Mouse (Mus musculus) C3H10T1/2 (cell line): Measurements from ENCODE around the gene Xlr3c. TPM values are rescaled to one million over a fixed set of nuclear protein-coding genes. Genes with fewer than 3 reads are reported as not detected.

Experiments used
- polyA plus RNA-seq, 2 experiments: library from polyadenylated mRNA; unstranded; fragments of >200 nt; fragmentation: generic; extraction: Trizol; gene quantifications; one replicate each; pipeline ENCODE4 v1.2.1; 2012; ENCODE audit warnings: missing spikeins in 2 of 2

The Xlr3c gene
- polyA plus RNA-seq: under 1 TPM; 0.04 TPM

GRCm38 (mm10) chrX:73265270-73265669, at the start of gene Xlr3c:
Gene Xlr3c, minus strand, starts transcription at chrX:73265390.

GRCm38 (mm10) chrX:73292876-73293275, 27.7 kb upstream of the Xlr3c start, which contains the start of the genes Xlr5a and Xlr5c:
Gene Xlr5a, minus strand, starts transcription at chrX:73292976.
Gene Xlr5c, minus strand, starts transcription at chrX:73292976.

GRCm38 (mm10) chrX:73242821-73243325, 22.3 kb downstream of the Xlr3c start, which contains the start of gene Xlr4c:
Gene Xlr4c, minus strand, starts transcription at chrX:73243130.

GRCm38 (mm10) chrX:73227914-73228605, 37.1 kb downstream of the Xlr3c start, which contains the start of gene F8a:
Gene F8a, plus strand, starts transcription at chrX:73228291.

GRCm38 (mm10) chrX:73213819-73214564, 51.2 kb downstream of the Xlr3c start, which contains the start of gene Xlr4b:
Gene Xlr4b, plus strand, starts transcription at chrX:73214333.

Other genes starting within 250 kb of the Xlr3c start
- gene Pnma5, start 228.3 kb downstream of the Xlr3c start, polyA plus RNA-seq: under 1 TPM; 0.05 to 0.25 TPM
- gene Pnma3, start 200.6 kb downstream of the Xlr3c start, polyA plus RNA-seq: not detected
- gene Xlr4a, start 182.9 kb downstream of the Xlr3c start, polyA plus RNA-seq: not detected
- under 1 TPM; 0.08 to 0.30 TPM for gene Xlr3a, start 168.3 kb downstream of the Xlr3c start, polyA plus RNA-seq
- not detected for gene Gm14685, start 148.3 kb downstream of the Xlr3c start, polyA plus RNA-seq
- gene Xlr5b, start 116.6 kb downstream of the Xlr3c start, polyA plus RNA-seq: not detected
- gene DXBay18, start 115.9 kb downstream of the Xlr3c start, polyA plus RNA-seq: not detected
- gene Spin2d, start 88.4 kb downstream of the Xlr3c start, polyA plus RNA-seq: not detected
- not detected for gene Xlr3b, start 73.2 kb downstream of the Xlr3c start, polyA plus RNA-seq
- gene Xlr4b, start 51.1 kb downstream of the Xlr3c start, polyA plus RNA-seq: not detected
- 1 to 10 TPM; 5.0 to 6.2 TPM for gene F8a, start 37.1 kb downstream of the Xlr3c start, polyA plus RNA-seq
- not detected for gene Xlr4c, start 22.3 kb downstream of the Xlr3c start, polyA plus RNA-seq
- not detected for gene Xlr5a, start 27.6 kb upstream of the Xlr3c start, polyA plus RNA-seq
- not detected for gene Xlr5c, start 27.6 kb upstream of the Xlr3c start, polyA plus RNA-seq
- not detected for gene Gm45015, start 71.5 kb upstream of the Xlr3c start, polyA plus RNA-seq
- 1 to 10 TPM in 1 of 2 experiments, under 1 TPM in 1; 0.81 to 6.2 TPM for gene Zfp275, start 77.2 kb upstream of the Xlr3c start, polyA plus RNA-seq
- not detected for gene Gm18336, start 133.3 kb upstream of the Xlr3c start, polyA plus RNA-seq
- not detected for gene Zfp92, start 145.7 kb upstream of the Xlr3c start, polyA plus RNA-seq
- gene Trex2, start 170.0 kb upstream of the Xlr3c start, polyA plus RNA-seq: not detected
- gene Haus7, start 193.7 kb upstream of the Xlr3c start, polyA plus RNA-seq: 10 to 100 TPM; 40.7 to 52.5 TPM
- 1,000 to 10,000 TPM; 1,065 to 2,644 TPM for gene Bgn, start 218.2 kb upstream of the Xlr3c start, polyA plus RNA-seq
- under 1 TPM in 1 of 2 experiments, not detected in 1; 0.01 TPM for gene Atp2b3, start 237.7 kb upstream of the Xlr3c start, polyA plus RNA-seq